Mouse (Mus musculus) cerebellum, adult 11 months (tissue): ENCODE measurements around the gene Tbx15.

Experiments used
- DNase-seq: peaks from one replicate; pipeline ENCODE4 v3.0.0; 2022

Tbx15 gene

GRCm38 (mm10) chr3:99240213-99240720, at the start of gene Tbx15:
Gene Tbx15 (plus strand): TSS chr3:99240381.
- no peak for DNase-seq

GRCm38 (mm10) chr3:99193576-99193975, 46.6 kb upstream of the Tbx15 start:
- no peak for DNase-seq

GRCm38 (mm10) chr3:99203331-99203730, 36.9 kb upstream of the Tbx15 start:
- DNase-seq: no peak

- DNase-seq: no peak
These were observed 31.8 kb upstream of the Tbx15 start for GRCm38 (mm10) chr3:99208416-99208815.

GRCm38 (mm10) chr3:99211105-99211698, 29.0 kb upstream of the Tbx15 start:
- DNase-seq: no peak

- no peak for DNase-seq
These were observed 12.4 kb upstream of the Tbx15 start for GRCm38 (mm10) chr3:99227807-99228206.

- DNase-seq: peak; percentile 33
These were observed 6.5 kb upstream of the Tbx15 start for GRCm38 (mm10) chr3:99233393-99234318.

- DNase-seq: no peak
These were observed 5.8 kb upstream of the Tbx15 start for GRCm38 (mm10) chr3:99234319-99234869.

GRCm38 (mm10) chr3:99235116-99235803, 4.9 kb upstream of the Tbx15 start:
- no peak for DNase-seq

- no peak for DNase-seq
These were observed 4.1 kb upstream of the Tbx15 start for GRCm38 (mm10) chr3:99235804-99236755.

- no peak for DNase-seq
These were observed 1.5 kb upstream of the Tbx15 start for GRCm38 (mm10) chr3:99238691-99239090.

- no peak for DNase-seq
These were observed 708 bp upstream of the Tbx15 start for GRCm38 (mm10) chr3:99239301-99240045.

GRCm38 (mm10) chr3:99240811-99241738, 894 bp downstream of the Tbx15 start:
- no peak for DNase-seq

- no peak for DNase-seq
These were observed 2.3 kb downstream of the Tbx15 start for GRCm38 (mm10) chr3:99242481-99242880.

GRCm38 (mm10) chr3:99245341-99245740, 5.2 kb downstream of the Tbx15 start:
- DNase-seq: no peak

- no peak for DNase-seq
These were observed 6.4 kb downstream of the Tbx15 start for GRCm38 (mm10) chr3:99246629-99247028.

- no peak for DNase-seq
These were observed 7.4 kb downstream of the Tbx15 start for GRCm38 (mm10) chr3:99247586-99247985.

- no peak for DNase-seq
These were observed 8.0 kb downstream of the Tbx15 start for GRCm38 (mm10) chr3:99247996-99248801.
